Mouse (Mus musculus): ENCODE measurements at regions not wholly inside any gene's neighbourhood (a gene's known extent, or its start where the extent isn't known, plus 50 kb on each side); places are given as distances from the start of the nearest gene placed in this dataset.
"Not testable (repeated sequence)": the region's sequence is repeated elsewhere in the genome, so short reads cannot be mapped to it uniquely, and the experiment has no call there.

- H3K9me3 ChIP-seq (replicated peaks; ENCODE audit: control insufficient read depth, low read length); DNase-seq (ENCODE audit: low spot score); H3K4me1 ChIP-seq (ENCODE audit: control insufficient read depth, insufficient read depth); H3K27me3 ChIP-seq (ENCODE audit: control insufficient read depth, insufficient read depth, low read length); H3K9ac ChIP-seq (replicated peaks; ENCODE audit: low read depth, low read length); H3K27ac ChIP-seq (ENCODE audit: low read depth); H3K36me3 ChIP-seq (replicated peaks; ENCODE audit: control insufficient read depth, insufficient read depth, low read length): not testable (repeated sequence)
- 10% methylated on average over 39 of the region's 39 CpGs for WGBS
- ATAC-seq (ENCODE audit: insufficient read depth, low read depth), result peak; percentile 72
- H3K4me3 ChIP-seq (ENCODE audit: low read depth, low read length), result peak overlapping the region; percentile 36
- peak overlapping the region; percentile 50 for H3K4me2 ChIP-seq (ENCODE audit: low read depth, low read length)
Measured at GRCm38 (mm10) chr7:60492028-60492995, 352.3 kb upstream of the Snrpn start.

GRCm38 (mm10) chr7:60487839-60488454 lies 347.9 kb upstream of the Snrpn start:
- not testable (repeated sequence) for H3K9ac ChIP-seq (replicated peaks; ENCODE audit: low read depth, low read length); H3K4me3 ChIP-seq (ENCODE audit: low read depth, low read length); H3K4me1 ChIP-seq (ENCODE audit: control insufficient read depth, insufficient read depth); H3K27ac ChIP-seq (ENCODE audit: low read depth); DNase-seq (ENCODE audit: low spot score); H3K4me2 ChIP-seq (ENCODE audit: low read depth, low read length); ATAC-seq (ENCODE audit: insufficient read depth, low read depth); H3K9me3 ChIP-seq (replicated peaks; ENCODE audit: control insufficient read depth, low read length); H3K36me3 ChIP-seq (replicated peaks; ENCODE audit: control insufficient read depth, insufficient read depth, low read length); H3K27me3 ChIP-seq (ENCODE audit: control insufficient read depth, insufficient read depth, low read length)
- 1% methylated on average over 4 of the region's 4 CpGs for WGBS
- TF ChIP-seq CTCF (IDR thresholded peaks at IDR 0.05; ENCODE audit: low read depth), result peak; percentile 46

GRCm38 (mm10) chr7:60450074-60450603 lies 310.1 kb upstream of the Snrpn start:
- not testable (repeated sequence) for H3K9ac ChIP-seq (replicated peaks; ENCODE audit: low read depth, low read length); H3K27ac ChIP-seq (ENCODE audit: low read depth); H3K4me3 ChIP-seq (ENCODE audit: low read depth, low read length); H3K4me1 ChIP-seq (ENCODE audit: control insufficient read depth, insufficient read depth); H3K36me3 ChIP-seq (replicated peaks; ENCODE audit: control insufficient read depth, insufficient read depth, low read length); DNase-seq (ENCODE audit: low spot score); H3K27me3 ChIP-seq (ENCODE audit: control insufficient read depth, insufficient read depth, low read length); H3K4me2 ChIP-seq (ENCODE audit: low read depth, low read length); H3K9me3 ChIP-seq (replicated peaks; ENCODE audit: control insufficient read depth, low read length); ATAC-seq (ENCODE audit: insufficient read depth, low read depth)
- WGBS, result 52% methylated on average over 3 of the region's 3 CpGs

- not testable (repeated sequence) for H3K27ac ChIP-seq (ENCODE audit: low read depth); DNase-seq (ENCODE audit: low spot score); H3K4me3 ChIP-seq (ENCODE audit: low read depth, low read length); H3K4me1 ChIP-seq (ENCODE audit: control insufficient read depth, insufficient read depth); H3K27me3 ChIP-seq (ENCODE audit: control insufficient read depth, insufficient read depth, low read length); ATAC-seq (ENCODE audit: insufficient read depth, low read depth); H3K36me3 ChIP-seq (replicated peaks; ENCODE audit: control insufficient read depth, insufficient read depth, low read length); H3K9me3 ChIP-seq (replicated peaks; ENCODE audit: control insufficient read depth, low read length); H3K4me2 ChIP-seq (ENCODE audit: low read depth, low read length); H3K9ac ChIP-seq (replicated peaks; ENCODE audit: low read depth, low read length)
- 42% methylated on average over 2 of the region's 2 CpGs for WGBS
Measured at GRCm38 (mm10) chr7:60449239-60450073, 309.4 kb upstream of the Snrpn start.

GRCm38 (mm10) chr7:60438781-60439180 lies 298.8 kb upstream of the Snrpn start:
- no peak for TF ChIP-seq CTCF (IDR thresholded peaks at IDR 0.05; ENCODE audit: low read depth)
- TF ChIP-seq EP300 (IDR thresholded peaks at IDR 0.05; ENCODE audit: low read depth), result no peak
- DNase-seq (ENCODE audit: low spot score) (no peak), ATAC-seq (ENCODE audit: insufficient read depth, low read depth) (no peak)
- WGBS, result 47% methylated on average over 3 of the region's 3 CpGs
- Histone ChIP-seq H3K27me3 (ENCODE audit: control insufficient read depth, insufficient read depth, low read length) (no peaks in the 10 kb centered on the region), H3K4me3 (ENCODE audit: low read depth, low read length) (no peak overlapping the region), H3K9ac (replicated peaks; ENCODE audit: low read depth, low read length) (no peak overlapping the region), H3K4me1 (ENCODE audit: control insufficient read depth, insufficient read depth) (no peaks in the 10 kb centered on the region), H3K27ac (ENCODE audit: low read depth) (no peak overlapping the region), H3K9me3 (replicated peaks; ENCODE audit: control insufficient read depth, low read length) (no peaks in the 10 kb centered on the region), H3K4me2 (ENCODE audit: low read depth, low read length) (no peak overlapping the region), H3K36me3 (replicated peaks; ENCODE audit: control insufficient read depth, insufficient read depth, low read length) (no peaks in the 10 kb centered on the region)

- DNase-seq (ENCODE audit: low spot score), result peak; percentile 25
- ATAC-seq (ENCODE audit: insufficient read depth, low read depth), result peak; percentile 60
- H3K4me2 ChIP-seq (ENCODE audit: low read depth, low read length), result peak overlapping the region; percentile 55
- not testable (repeated sequence) for H3K9me3 ChIP-seq (replicated peaks; ENCODE audit: control insufficient read depth, low read length); H3K4me1 ChIP-seq (ENCODE audit: control insufficient read depth, insufficient read depth); H3K27ac ChIP-seq (ENCODE audit: low read depth); H3K27me3 ChIP-seq (ENCODE audit: control insufficient read depth, insufficient read depth, low read length); H3K9ac ChIP-seq (replicated peaks; ENCODE audit: low read depth, low read length); H3K36me3 ChIP-seq (replicated peaks; ENCODE audit: control insufficient read depth, insufficient read depth, low read length)
- 10% methylated on average over 33 of the region's 33 CpGs for WGBS
- peak overlapping the region; percentile 45 for H3K4me3 ChIP-seq (ENCODE audit: low read depth, low read length)
Measured at GRCm38 (mm10) chr7:60391011-60391863, 251.2 kb upstream of the Snrpn start.
